Mouse (Mus musculus): ENCODE measurements around the gene Trdmt1.
"Not testable (repeated sequence)": the region's sequence is repeated elsewhere in the genome, so short reads cannot be mapped to it uniquely, and the experiment has no call there.

Gene Trdmt1

GRCm38 (mm10) chr2:13544193-13544824 lies at the start of gene Trdmt1:
TSS of gene Trdmt1 (minus strand) at chr2:13544668.
- DNase-seq (ENCODE audit: low read depth, low spot score) = peak; percentile 88

GRCm38 (mm10) chr2:13593328-13593727 lies 48.9 kb upstream of the Trdmt1 start:
- no peak for DNase-seq (ENCODE audit: low read depth, low spot score)

- not testable (repeated sequence) for DNase-seq (ENCODE audit: low read depth, low spot score)
These were observed 39.3 kb upstream of the Trdmt1 start for GRCm38 (mm10) chr2:13583746-13584145.

- no peak for DNase-seq (ENCODE audit: low read depth, low spot score)
These were observed 37.7 kb upstream of the Trdmt1 start for GRCm38 (mm10) chr2:13582184-13582583.

GRCm38 (mm10) chr2:13579991-13580390 lies 35.5 kb upstream of the Trdmt1 start:
- no peak for DNase-seq (ENCODE audit: low read depth, low spot score)

- no peak for DNase-seq (ENCODE audit: low read depth, low spot score)
These were observed 34.8 kb upstream of the Trdmt1 start for GRCm38 (mm10) chr2:13579315-13579714.

- no peak for DNase-seq (ENCODE audit: low read depth, low spot score)
These were observed 34.1 kb upstream of the Trdmt1 start for GRCm38 (mm10) chr2:13578473-13579152.

- DNase-seq (ENCODE audit: low read depth, low spot score) = no peak
These were observed 32.9 kb upstream of the Trdmt1 start for GRCm38 (mm10) chr2:13577399-13577798.

GRCm38 (mm10) chr2:13575926-13576325 lies 31.5 kb upstream of the Trdmt1 start:
- DNase-seq (ENCODE audit: low read depth, low spot score) = no peak

- no peak for DNase-seq (ENCODE audit: low read depth, low spot score)
These were observed 30.9 kb upstream of the Trdmt1 start for GRCm38 (mm10) chr2:13575287-13575801.

GRCm38 (mm10) chr2:13574801-13575150 lies 30.3 kb upstream of the Trdmt1 start:
- DNase-seq (ENCODE audit: low read depth, low spot score) = no peak

- DNase-seq (ENCODE audit: low read depth, low spot score) = no peak
These were observed 29.8 kb upstream of the Trdmt1 start for GRCm38 (mm10) chr2:13574066-13574800.

GRCm38 (mm10) chr2:13573408-13574065 lies 29.1 kb upstream of the Trdmt1 start, which contains the start of gene Vim:
TSS of gene Vim (plus strand) at chr2:13573927.
- no peak for DNase-seq (ENCODE audit: low read depth, low spot score)

GRCm38 (mm10) chr2:13572647-13573407 lies 28.4 kb upstream of the Trdmt1 start:
- no peak for DNase-seq (ENCODE audit: low read depth, low spot score)

GRCm38 (mm10) chr2:13572101-13572553 lies 27.7 kb upstream of the Trdmt1 start:
- DNase-seq (ENCODE audit: low read depth, low spot score) = no peak

GRCm38 (mm10) chr2:13570122-13570521 lies 25.7 kb upstream of the Trdmt1 start:
- DNase-seq (ENCODE audit: low read depth, low spot score) = no peak

GRCm38 (mm10) chr2:13560396-13560795 lies 15.9 kb upstream of the Trdmt1 start:
- DNase-seq (ENCODE audit: low read depth, low spot score) = no peak

GRCm38 (mm10) chr2:13559729-13560128 lies 15.3 kb upstream of the Trdmt1 start:
- no peak for DNase-seq (ENCODE audit: low read depth, low spot score)

- DNase-seq (ENCODE audit: low read depth, low spot score) = no peak
These were observed 14.8 kb upstream of the Trdmt1 start for GRCm38 (mm10) chr2:13559303-13559702.

- no peak for DNase-seq (ENCODE audit: low read depth, low spot score)
These were observed 14.3 kb upstream of the Trdmt1 start for GRCm38 (mm10) chr2:13558607-13559262.

Measured in c-Kit-negative CD71-positive TER-119-positive erythroid progenitor cells, embryonic 14.5 days (primary cell).